Mouse (Mus musculus): ENCODE results near the gene Pgpep1l.

DNA sequence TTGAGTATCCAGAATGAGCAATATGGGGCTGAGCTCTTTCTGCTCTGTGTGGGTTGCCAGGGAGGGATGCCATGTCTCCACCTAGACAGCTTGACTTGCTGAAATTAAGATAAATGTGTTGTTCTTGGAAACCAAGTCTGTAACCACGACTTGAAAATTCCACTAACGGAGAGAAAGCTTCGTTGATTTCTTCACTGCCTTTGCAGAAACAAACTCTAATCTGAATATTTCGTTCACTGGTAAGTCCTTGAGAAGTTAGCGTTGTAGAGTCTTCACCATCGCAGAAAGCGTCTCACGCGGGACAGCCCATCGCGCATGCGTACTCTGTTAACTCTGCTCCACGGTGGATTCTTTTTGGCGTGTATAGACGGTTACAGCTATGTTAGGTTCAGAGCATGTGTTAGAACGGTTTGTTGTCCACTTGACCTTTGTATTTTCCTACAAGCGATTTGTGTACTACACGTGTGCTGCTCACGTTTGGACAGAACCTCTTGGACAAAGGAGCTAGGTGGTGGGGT lies 16.4 kb upstream of the Pgpep1l start:
- TF ChIP-seq CTCF (IDR thresholded peaks at IDR 0.05; ENCODE audit: extremely low read depth, insufficient read depth, insufficient read length, insufficient replicate concordance) (no peak), POLR2A (IDR thresholded peaks at IDR 0.05; ENCODE audit: low read depth, low read length) (no peak)

Measured in spleen, adult 2 months (tissue).